ENCODE assay signal across 13 mouse cellular contexts in the genomic region with DNA sequence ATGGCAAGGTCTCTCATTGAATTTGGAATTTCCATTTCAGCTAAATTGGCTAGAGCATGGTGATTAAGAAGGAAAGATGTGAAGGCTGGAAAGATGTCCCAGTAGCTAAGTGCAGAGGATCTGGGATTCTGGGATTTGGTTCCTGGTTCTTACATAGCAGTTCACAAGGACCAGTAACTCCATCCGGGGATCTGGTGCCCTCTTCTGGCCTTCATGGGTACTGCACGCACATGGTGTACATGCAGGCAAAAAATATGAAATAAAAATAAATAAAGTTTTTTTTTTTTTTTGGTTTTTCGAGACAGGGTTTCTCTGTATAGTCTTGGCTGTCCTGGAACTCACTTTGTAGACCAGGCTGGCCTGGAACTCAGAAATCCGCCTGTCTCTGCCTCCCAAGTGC. TPM values are rescaled to one million over a fixed set of nuclear protein-coding genes. Genes with fewer than 3 reads are reported as not detected.
DNase-seq lines count a peak whose midpoint lies in the region; ATAC-seq and TF ChIP-seq lines count a peak whose summit lies in the region.
"Not testable (repeated sequence)": the region's sequence is repeated elsewhere in the genome, so short reads cannot be mapped to it uniquely, and the experiment has no call there.
"Had no signal": no experiment of that assay in that cellular context is flagged by ENCODE, and none has a peak within 500 bp of the region (broad histone marks: within the 10 kb centered on the region; RNA-seq: fewer than 3 reads in every experiment).

No protein-coding gene starts in this region.

- TF ChIP-seq EP300 in heart, adult 2 months (IDR thresholded peaks at IDR 0.05; ENCODE audit: insufficient read depth, low read depth, low read length); lung, postnatal 0 days (IDR thresholded peaks at IDR 0.05): not testable (repeated sequence)

- H3K9ac ChIP-seq in heart, adult 2 months (ENCODE audit: low read depth, low read length); lung, postnatal 0 days (replicated peaks; ENCODE audit: low read depth): not testable (repeated sequence)

- not testable (repeated sequence) for H3K9me3 ChIP-seq in lung, postnatal 0 days (ENCODE audit: low read length)

- ATAC-seq in lung, postnatal 0 days = not testable (repeated sequence)

- TF ChIP-seq POLR2A in brain, embryonic 14.5 days (IDR thresholded peaks at IDR 0.05; ENCODE audit: borderline replicate concordance, extremely low read depth, insufficient read depth, insufficient read length, poor library complexity, severe bottlenecking); heart, adult 2 months (IDR thresholded peaks at IDR 0.05; ENCODE audit: insufficient read depth, low read depth, low read length): not testable (repeated sequence)

- not testable (repeated sequence) for H3K27me3 ChIP-seq in heart, adult 2 months (ENCODE audit: control insufficient read depth, insufficient read depth, low read length); lung, postnatal 0 days (replicated peaks; ENCODE audit: insufficient read depth, low read length)

- WGBS in heart, adult 2 months = 61% methylated on average over 4 of the region's 4 CpGs
- WGBS in lung, postnatal 0 days = 54% methylated on average over 3 of the region's 4 CpGs

- peak; percentile 33; the same call in 1 of the 2 replicates for TF ChIP-seq CTCF in brain, embryonic 14.5 days (IDR thresholded peaks at IDR 0.05; ENCODE audit: borderline replicate concordance, extremely low read depth, insufficient read depth, insufficient read length)
- peak; percentile 22; the same call in 1 of the 2 replicates for TF ChIP-seq CTCF in heart, adult 2 months (IDR thresholded peaks at IDR 0.05)
- TF ChIP-seq CTCF in lung, postnatal 0 days (IDR thresholded peaks at IDR 0.05) = peak; percentile 24; the same call in 1 of the 2 replicates

- H3K79me2 ChIP-seq in heart, adult 2 months (replicated peaks; ENCODE audit: control insufficient read depth, insufficient read depth, low read length) = not testable (repeated sequence)

- H3K4me3 ChIP-seq in heart, adult 2 months; lung, postnatal 0 days (ENCODE audit: low read depth, low read length): not testable (repeated sequence)

- peak; percentile 41 for DNase-seq in 3T3-L1 (ENCODE audit: low read depth, low spot score)
- DNase-seq in ES-CJ7 (ENCODE audit: low read depth, low spot score) = peak; percentile 43
- DNase-seq in brain, embryonic 14.5 days (ENCODE audit: low read depth); heart, adult 2 months; lung, postnatal 0 days (ENCODE audit: low spot score): not testable (repeated sequence)
- peak; percentile 17 to 30 for DNase-seq in kidney, postnatal 4 days
- peak; percentile 11 to 46 for DNase-seq in spleen, postnatal 10 days (ENCODE audit: low spot score in 2 of 2)
- DNase-seq in thymus, postnatal 36 days = peak; percentile 5 to 8

- not testable (repeated sequence) for H3K36me3 ChIP-seq in heart, adult 2 months (ENCODE audit: control insufficient read depth, insufficient read depth, low read length); lung, postnatal 0 days (ENCODE audit: insufficient read depth, low read length)

- intact Hi-C loops in heart, adult 2 months (cut with DNase I) = not testable (repeated sequence)

- H3K4me1 ChIP-seq in heart, adult 2 months (ENCODE audit: control insufficient read depth, insufficient read depth, low read length); lung, postnatal 0 days (ENCODE audit: insufficient read depth, low read depth, low read length): not testable (repeated sequence)

- H3K4me2 ChIP-seq in lung, postnatal 0 days (replicated peaks; ENCODE audit: low read depth, low read length) = not testable (repeated sequence)

- not testable (repeated sequence) for H3K27ac ChIP-seq in heart, adult 2 months; lung, postnatal 0 days (ENCODE audit: low read length)

RNA-seq across cellular contexts. Expression of gene Gjb1, which starts 17.3 kb away (rescaled TPM):
- 0.33 and 0.66 TPM in 2 replicates for polyA plus RNA-seq in brain, embryonic 14.5 days (2012; rRNA removed)
- total RNA-seq in heart, adult 2 months (2021) = not detected
- polyA plus RNA-seq in heart, adult 2 months (2012; rRNA removed) = 0.12 and 0.56 TPM in 2 replicates
- 1.6 and 2.0 TPM in 2 replicates for polyA plus RNA-seq in lung, postnatal 0 days (2015; fragmentation: Nextera tagmentation; extraction: Ambion mirVana)
- total RNA-seq: heart, postnatal 14 days; monocyte, adult 5-6 weeks had no signal
- polyA plus RNA-seq: forebrain, embryonic 12.5 days; limb, embryonic 12.5 days; midbrain, embryonic 10.5 days had no signal

RNA-seq across cellular contexts. Expression of gene Nlgn3, which starts 59.9 kb away (rescaled TPM):
- polyA plus RNA-seq in brain, embryonic 14.5 days (2012; rRNA removed) = 35.0 and 54.4 TPM in 2 replicates
- 1 to 10 TPM in 1 of 2 experiments, under 1 TPM in 1; 0.42 to 1.0 TPM for total RNA-seq in heart, adult 2 months (2021)
- polyA plus RNA-seq in heart, adult 2 months (2012; rRNA removed) = 0.20 and 1.1 TPM in 2 replicates
- polyA plus RNA-seq in lung, postnatal 0 days (2015; fragmentation: Nextera tagmentation; extraction: Ambion mirVana) = 0.25 and 0.29 TPM in 2 replicates
- total RNA-seq: monocyte, adult 5-6 weeks had no signal

Comparison
In these comparisons a context has a peak if more than half of its experiments do, and no peak if none do; other contexts are left out.
1. RNA of gene Nlgn3, which starts 59.9 kb away (polyA plus RNA-seq): 35.0 to 54.4 TPM in brain, embryonic 14.5 days; 0.25 to 0.29 TPM in lung, postnatal 0 days and 0.20 to 1.1 TPM in heart, adult 2 months; every median in the first group is over 10 times any median in the second.
2. Peak in every context shown above with its lines, with median percentiles within 50 percentile points of each other: CTCF ChIP-seq.